Mouse (Mus musculus) heart, embryonic 11.5 days (tissue): ENCODE data around the gene Cnnm2. TPM values are rescaled to one million over a fixed set of nuclear protein-coding genes. Genes with fewer than 3 reads are reported as not detected.
A peak's percentile ranks its signal among the peaks of the same experiment; 100 is the strongest.

Source experiments
- ATAC-seq: fragments of 200-750 bp; cut with Nextera tagmentation; replicated peaks from 2 replicates; pipeline ENCODE4 v1.8.0; 2017; ENCODE audit warnings: moderate library complexity; ENCODE audit not compliant: insufficient number of reproducible peaks, low FRiP score, low TSS enrichment
- H3K27ac ChIP-seq: fragments of 300-500 bp; sonication (generic); 2 replicates; pipeline ENCODE4 v1.5.1; 2014; ENCODE audit warnings: mild to moderate bottlenecking, low read depth, low read length
- H3K27me3 ChIP-seq: fragments of 300-500 bp; sonication (generic); 2 replicates; pipeline ENCODE4 v1.6.1; 2014; ENCODE audit warnings: mild to moderate bottlenecking, low read length, mixed read lengths; ENCODE audit not compliant: control insufficient read depth, insufficient read depth
- H3K36me3 ChIP-seq: fragments of 300-500 bp; sonication (generic); 2 replicates; pipeline ENCODE4 v1.6.1; 2014; ENCODE audit warnings: mild to moderate bottlenecking, low read length, moderate library complexity, mixed read lengths; ENCODE audit not compliant: control insufficient read depth, insufficient read depth
- H3K4me1 ChIP-seq: fragments of 300-500 bp; sonication (generic); 2 replicates; pipeline ENCODE4 v1.6.1; 2014; ENCODE audit warnings: low read length; ENCODE audit not compliant: control insufficient read depth, insufficient read depth
- H3K4me2 ChIP-seq: fragments of 300-500 bp; sonication (generic); 2 replicates; pipeline ENCODE4 v1.6.1; 2014; ENCODE audit warnings: mild to moderate bottlenecking, moderate library complexity
- H3K4me3 ChIP-seq: fragments of 300-500 bp; sonication (generic); 2 replicates; pipeline ENCODE4 v1.5.1; 2014; ENCODE audit warnings: low read depth, low read length
- H3K9ac ChIP-seq: fragments of 300-500 bp; sonication (generic); 2 replicates; pipeline ENCODE4 v1.6.1; 2014; ENCODE audit warnings: mild to moderate bottlenecking, low read depth, low read length, moderate library complexity
- H3K9me3 ChIP-seq: fragments of 300-500 bp; sonication (generic); replicated peaks from 2 replicates; pipeline ENCODE4 v1.6.1; 2016; ENCODE audit warnings: low read length; ENCODE audit not compliant: control insufficient read depth
- WGBS: fragments of 180-500 bp; shearing (Covaris S2); extraction: QIAGEN DNeasy Blood & Tissue Kit; methylation state at CpG from one replicate; pipeline ENCODE4 v1.1.7; 2014; ENCODE audit not compliant: insufficient replicate concordance; 5-methylcytosine and 5-hydroxymethylcytosine counted together
- polyA plus RNA-seq: library from polyadenylated mRNA; unstranded; fragments of >200 nt; fragmentation: Nextera tagmentation; extraction: Ambion mirVana; gene quantifications from 2 replicates; pipeline ENCODE4 v1.2.1, GENCODE M21; 2014

Gene Cnnm2
- polyA plus RNA-seq, 1 experiment from 2014 or later, result 4.1 TPM

GRCm38 (mm10) chr19:46905383-46905782 lies 144.0 kb downstream of the Cnnm2 start:
- Histone ChIP-seq H3K36me3 (no peaks in the 10 kb centered on the region), H3K9ac (no peak overlapping the region), H3K4me3 (no peak overlapping the region), H3K4me2 (peak overlapping the region; percentile 27; the same call in 1 of the 2 replicates), H3K9me3 (no peaks in the 10 kb centered on the region), H3K4me1 (peaks cover 8% of the 10 kb centered on the region), H3K27ac (0 out of 2 replicates have a peak overlapping the region, but pooled peaks have one; percentile 46), H3K27me3 (no peaks in the 10 kb centered on the region)
- no peak for ATAC-seq

GRCm38 (mm10) chr19:46905971-46906370 lies 144.6 kb downstream of the Cnnm2 start:
- WGBS, result 73% methylated on average over 4 of the region's 4 CpGs
- Histone ChIP-seq H3K9ac (no peak overlapping the region), H3K4me2 (no peak overlapping the region), H3K4me3 (no peak overlapping the region), H3K27ac (peak overlapping the region; percentile 46; the same call in 1 of the 2 replicates), H3K36me3 (no peaks in the 10 kb centered on the region), H3K9me3 (no peaks in the 10 kb centered on the region), H3K27me3 (no peaks in the 10 kb centered on the region), H3K4me1 (peaks cover 8% of the 10 kb centered on the region)
- ATAC-seq, result no peak

GRCm38 (mm10) chr19:46908207-46908606 lies 146.8 kb downstream of the Cnnm2 start:
- 88% methylated on average over 5 of the region's 5 CpGs for WGBS
- Histone ChIP-seq H3K36me3 (no peaks in the 10 kb centered on the region), H3K4me3 (no peak overlapping the region), H3K9me3 (no peaks in the 10 kb centered on the region), H3K27ac (no peak overlapping the region), H3K9ac (no peak overlapping the region), H3K4me1 (peaks cover 8% of the 10 kb centered on the region), H3K4me2 (no peak overlapping the region), H3K27me3 (no peaks in the 10 kb centered on the region)
- ATAC-seq, result no peak

GRCm38 (mm10) chr19:46908977-46909376 lies 147.6 kb downstream of the Cnnm2 start:
- peaks cover 8% of the 10 kb centered on the region for H3K4me1 ChIP-seq
- no peaks in the 10 kb centered on the region for H3K9me3 ChIP-seq
- WGBS, result 82% methylated on average over 4 of the region's 4 CpGs
- H3K4me2 ChIP-seq, result no peak overlapping the region
- no peak overlapping the region for H3K9ac ChIP-seq
- no peak overlapping the region for H3K27ac ChIP-seq
- no peaks in the 10 kb centered on the region for H3K36me3 ChIP-seq
- no peak for ATAC-seq
- H3K27me3 ChIP-seq, result no peaks in the 10 kb centered on the region
- no peak overlapping the region for H3K4me3 ChIP-seq

GRCm38 (mm10) chr19:46911492-46911891 lies 150.1 kb downstream of the Cnnm2 start:
- H3K4me3 ChIP-seq, result no peak overlapping the region
- ATAC-seq, result no peak
- WGBS, result 67% methylated on average over 3 of the region's 3 CpGs

GRCm38 (mm10) chr19:46913626-46914025 lies 152.2 kb downstream of the Cnnm2 start:
- no peak overlapping the region for H3K9ac ChIP-seq
- peaks cover 3% of the 10 kb centered on the region; the same call in 1 of the 2 replicates for H3K4me1 ChIP-seq
- WGBS, result 91% methylated on average over 11 of the region's 11 CpGs
- H3K9me3 ChIP-seq, result no peaks in the 10 kb centered on the region
- H3K36me3 ChIP-seq, result no peaks in the 10 kb centered on the region
- H3K27ac ChIP-seq, result no peak overlapping the region
- ATAC-seq, result no peak
- no peak overlapping the region for H3K4me3 ChIP-seq
- H3K4me2 ChIP-seq, result no peak overlapping the region
- H3K27me3 ChIP-seq, result no peaks in the 10 kb centered on the region

More at GRCm38 (mm10) chr19:46911492-46911891, 150.1 kb downstream of the Cnnm2 start:
- Histone ChIP-seq H3K36me3 (no peaks in the 10 kb centered on the region), H3K27me3 (no peaks in the 10 kb centered on the region), H3K27ac (no peak overlapping the region), H3K9ac (no peak overlapping the region), H3K4me1 (peaks cover 3% of the 10 kb centered on the region; the same call in 1 of the 2 replicates), H3K9me3 (no peaks in the 10 kb centered on the region), H3K4me2 (no peak overlapping the region)

- no peak overlapping the region for H3K4me3 ChIP-seq
- no peak overlapping the region for H3K4me2 ChIP-seq
- ATAC-seq, result no peak
- 68% methylated on average over 9 of the region's 9 CpGs for WGBS
- no peaks in the 10 kb centered on the region for H3K36me3 ChIP-seq
- peak overlapping the region; percentile 35; the same call in 1 of the 2 replicates for H3K27ac ChIP-seq
- no peaks in the 10 kb centered on the region for H3K9me3 ChIP-seq
- no peaks in the 10 kb centered on the region for H3K27me3 ChIP-seq
- no peaks in the 10 kb centered on the region for H3K4me1 ChIP-seq
- H3K9ac ChIP-seq, result no peak overlapping the region
These were observed 154.1 kb downstream of the Cnnm2 start for GRCm38 (mm10) chr19:46915406-46916080.

GRCm38 (mm10) chr19:46920571-46920970 lies 159.2 kb downstream of the Cnnm2 start:
- Histone ChIP-seq H3K4me1 (no peaks in the 10 kb centered on the region), H3K36me3 (no peaks in the 10 kb centered on the region), H3K4me2 (no peak overlapping the region), H3K9me3 (no peaks in the 10 kb centered on the region), H3K27me3 (no peaks in the 10 kb centered on the region), H3K27ac (no peak overlapping the region), H3K4me3 (no peak overlapping the region), H3K9ac (no peak overlapping the region)
- 74% methylated on average over 6 of the region's 6 CpGs for WGBS
- no peak for ATAC-seq

- Histone ChIP-seq H3K4me1 (peaks cover 23% of the 10 kb centered on the region), H3K9ac (no peak overlapping the region), H3K27ac (no peak overlapping the region)
These were observed 165.0 kb downstream of the Cnnm2 start for GRCm38 (mm10) chr19:46926357-46926756.

More at GRCm38 (mm10) chr19:46926357-46926756, 165.0 kb downstream of the Cnnm2 start:
- H3K4me3 ChIP-seq, result no peak overlapping the region
- no peak overlapping the region for H3K4me2 ChIP-seq
- 50% methylated on average over 4 of the region's 4 CpGs for WGBS
- no peaks in the 10 kb centered on the region for H3K27me3 ChIP-seq
- no peak for ATAC-seq
- H3K9me3 ChIP-seq, result no peaks in the 10 kb centered on the region
- no peaks in the 10 kb centered on the region for H3K36me3 ChIP-seq
